Mouse (Mus musculus): Measurements from ENCODE around the gene Vmn1r215. TPM values are rescaled to one million over a fixed set of nuclear protein-coding genes. Genes with fewer than 3 reads are reported as not detected.
"Not testable (repeated sequence)": the region's sequence is repeated elsewhere in the genome, so short reads cannot be mapped to it uniquely, and the experiment has no call there.

Vmn1r215 gene
- polyA plus RNA-seq (2015; fragmentation: Nextera tagmentation; extraction: Ambion mirVana): not detected in 2 replicates

GRCm38 (mm10) chr13:23067725-23068124, at the start of gene Vmn1r215:
Gene Vmn1r215, plus strand, starts transcription at chr13:23068025.
- Histone ChIP-seq H3K36me3 (ENCODE audit: control insufficient read depth, insufficient read depth) (no peaks in the 10 kb centered on the region), H3K4me3 (replicated peaks; ENCODE audit: low read length) (no peak within 1 kb of the TSS), H3K27ac (ENCODE audit: low read length) (no peak within 1 kb of the TSS), H3K9ac (replicated peaks; ENCODE audit: low read depth, low read length) (no peak within 1 kb of the TSS), H3K27me3 (replicated peaks; ENCODE audit: control insufficient read depth, insufficient read depth, low read length) (no peaks in the 10 kb centered on the region), H3K9me3 (ENCODE audit: control insufficient read depth, low read length) (no peaks in the 10 kb centered on the region), H3K4me2 (ENCODE audit: low read length) (no peak within 1 kb of the TSS), H3K4me1 (replicated peaks; ENCODE audit: control insufficient read depth, insufficient read depth, low read length) (no peaks in the 10 kb centered on the region)
- 85% methylated on average over 1 of the region's 1 CpGs for WGBS
- no peak for ATAC-seq

DNA sequence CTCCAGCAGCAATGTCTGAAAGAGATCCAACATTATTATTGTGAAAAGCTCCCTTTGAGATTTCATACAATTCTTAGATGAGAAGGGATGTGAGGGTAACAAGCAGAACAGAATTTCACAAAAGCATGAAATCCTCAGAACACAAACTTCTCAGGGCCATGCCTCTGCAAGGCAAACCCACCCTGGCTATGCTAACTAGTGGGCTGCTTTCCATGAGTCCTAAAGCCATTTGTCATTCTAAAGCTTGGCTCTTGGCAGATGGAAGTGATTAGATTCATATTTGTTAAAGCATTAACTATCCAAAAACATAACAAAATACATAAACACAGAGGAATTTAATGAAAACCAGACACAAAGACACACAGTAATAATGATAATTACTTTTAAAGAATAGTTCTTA, 49.7 kb upstream of the Vmn1r215 start:
- H3K9me3 ChIP-seq (ENCODE audit: control insufficient read depth, low read length): no peaks in the 10 kb centered on the region
- H3K27me3 ChIP-seq (replicated peaks; ENCODE audit: control insufficient read depth, insufficient read depth, low read length): no peaks in the 10 kb centered on the region
- no peak for ATAC-seq
- no peak overlapping the region for H3K27ac ChIP-seq (ENCODE audit: low read length)
- H3K36me3 ChIP-seq (ENCODE audit: control insufficient read depth, insufficient read depth): no peaks in the 10 kb centered on the region
- H3K9ac ChIP-seq (replicated peaks; ENCODE audit: low read depth, low read length): no peak overlapping the region
- H3K4me3 ChIP-seq (replicated peaks; ENCODE audit: low read length): no peak overlapping the region
- H3K4me1 ChIP-seq (replicated peaks; ENCODE audit: control insufficient read depth, insufficient read depth, low read length): no peaks in the 10 kb centered on the region
- no peak overlapping the region for H3K4me2 ChIP-seq (ENCODE audit: low read length)

DNA sequence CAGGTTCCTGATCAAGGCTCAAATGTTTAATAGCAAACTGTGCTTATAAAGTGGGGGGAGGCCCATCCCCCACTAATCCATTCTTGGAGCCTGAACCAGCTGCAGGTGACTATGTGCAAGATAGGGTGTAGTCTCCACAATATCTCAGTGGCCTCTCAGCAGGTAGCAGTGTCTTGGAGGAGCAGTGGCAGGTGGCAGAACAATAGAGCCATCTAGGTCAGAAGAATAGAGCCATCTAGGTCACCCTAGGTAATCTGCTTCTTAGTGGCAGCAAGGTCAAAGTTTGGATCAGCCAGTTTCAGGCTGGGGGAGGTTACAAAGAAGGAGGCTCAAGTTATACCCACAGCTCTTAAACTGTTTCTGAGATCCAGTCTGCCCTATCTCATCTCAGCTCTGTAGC, 43.0 kb upstream of the Vmn1r215 start:
- Histone ChIP-seq H3K36me3 (ENCODE audit: control insufficient read depth, insufficient read depth) (no peaks in the 10 kb centered on the region), H3K4me1 (replicated peaks; ENCODE audit: control insufficient read depth, insufficient read depth, low read length) (no peaks in the 10 kb centered on the region), H3K9ac (replicated peaks; ENCODE audit: low read depth, low read length) (no peak overlapping the region), H3K4me3 (replicated peaks; ENCODE audit: low read length) (no peak overlapping the region), H3K27me3 (replicated peaks; ENCODE audit: control insufficient read depth, insufficient read depth, low read length) (no peaks in the 10 kb centered on the region), H3K27ac (ENCODE audit: low read length) (no peak overlapping the region), H3K9me3 (ENCODE audit: control insufficient read depth, low read length) (no peaks in the 10 kb centered on the region), H3K4me2 (ENCODE audit: low read length) (no peak overlapping the region)
- ATAC-seq: no peak

- no peak within 1 kb of the TSS for H3K27ac ChIP-seq (ENCODE audit: low read length)
- 89% methylated on average over 3 of the region's 3 CpGs for WGBS
- no peaks in the 10 kb centered on the region for H3K9me3 ChIP-seq (ENCODE audit: control insufficient read depth, low read length)
- H3K9ac ChIP-seq (replicated peaks; ENCODE audit: low read depth, low read length): no peak within 1 kb of the TSS
- no peak within 1 kb of the TSS for H3K4me2 ChIP-seq (ENCODE audit: low read length)
- ATAC-seq: no peak
- H3K4me1 ChIP-seq (replicated peaks; ENCODE audit: control insufficient read depth, insufficient read depth, low read length): no peaks in the 10 kb centered on the region
- H3K36me3 ChIP-seq (ENCODE audit: control insufficient read depth, insufficient read depth): no peaks in the 10 kb centered on the region
- no peak within 1 kb of the TSS for H3K4me3 ChIP-seq (replicated peaks; ENCODE audit: low read length)
- no peaks in the 10 kb centered on the region for H3K27me3 ChIP-seq (replicated peaks; ENCODE audit: control insufficient read depth, insufficient read depth, low read length)
Measured at GRCm38 (mm10) chr13:23030118-23030517, 37.7 kb upstream of the Vmn1r215 start, which contains the start of gene Vmn1r214. Gene Vmn1r214, plus strand, starts transcription at chr13:23030418.

- Histone ChIP-seq H3K27ac (ENCODE audit: low read length) (no peak overlapping the region), H3K4me2 (ENCODE audit: low read length) (no peak overlapping the region), H3K9ac (replicated peaks; ENCODE audit: low read depth, low read length) (no peak overlapping the region), H3K9me3 (ENCODE audit: control insufficient read depth, low read length) (no peaks in the 10 kb centered on the region), H3K4me3 (replicated peaks; ENCODE audit: low read length) (no peak overlapping the region), H3K27me3 (replicated peaks; ENCODE audit: control insufficient read depth, insufficient read depth, low read length) (no peaks in the 10 kb centered on the region), H3K36me3 (ENCODE audit: control insufficient read depth, insufficient read depth) (no peaks in the 10 kb centered on the region), H3K4me1 (replicated peaks; ENCODE audit: control insufficient read depth, insufficient read depth, low read length) (no peaks in the 10 kb centered on the region)
- WGBS: 61% methylated on average over 1 of the region's 1 CpGs
- no peak for ATAC-seq
Measured at GRCm38 (mm10) chr13:23057778-23058177, 10.0 kb upstream of the Vmn1r215 start.

DNA sequence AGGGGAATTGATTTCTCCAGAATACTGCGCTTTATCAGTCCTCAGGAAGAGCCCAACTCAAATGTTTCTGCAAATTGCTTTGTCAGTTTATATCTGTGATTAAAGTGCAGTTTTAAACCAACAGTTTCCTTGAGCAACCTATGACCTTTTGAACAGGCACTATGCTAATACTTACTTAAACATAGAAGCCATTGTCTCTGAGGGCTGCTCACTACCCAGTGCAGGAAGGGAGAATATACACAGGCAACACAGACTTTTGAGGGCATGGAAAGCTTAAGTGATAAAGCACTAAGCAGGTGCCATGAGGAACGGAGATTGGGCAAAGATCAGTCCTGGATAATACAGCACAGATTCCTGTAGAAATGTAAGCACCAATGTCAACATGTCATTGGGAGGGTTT, 1.5 kb downstream of the Vmn1r215 start:
- Histone ChIP-seq H3K36me3 (ENCODE audit: control insufficient read depth, insufficient read depth) (no peaks in the 10 kb centered on the region), H3K27ac (ENCODE audit: low read length) (no peak overlapping the region), H3K4me1 (replicated peaks; ENCODE audit: control insufficient read depth, insufficient read depth, low read length) (no peaks in the 10 kb centered on the region), H3K4me3 (replicated peaks; ENCODE audit: low read length) (no peak overlapping the region), H3K27me3 (replicated peaks; ENCODE audit: control insufficient read depth, insufficient read depth, low read length) (no peaks in the 10 kb centered on the region), H3K9me3 (ENCODE audit: control insufficient read depth, low read length) (no peaks in the 10 kb centered on the region), H3K4me2 (ENCODE audit: low read length) (no peak overlapping the region), H3K9ac (replicated peaks; ENCODE audit: low read depth, low read length) (no peak overlapping the region)
- no peak for ATAC-seq
- 85% methylated on average over 2 of the region's 2 CpGs for WGBS

DNA sequence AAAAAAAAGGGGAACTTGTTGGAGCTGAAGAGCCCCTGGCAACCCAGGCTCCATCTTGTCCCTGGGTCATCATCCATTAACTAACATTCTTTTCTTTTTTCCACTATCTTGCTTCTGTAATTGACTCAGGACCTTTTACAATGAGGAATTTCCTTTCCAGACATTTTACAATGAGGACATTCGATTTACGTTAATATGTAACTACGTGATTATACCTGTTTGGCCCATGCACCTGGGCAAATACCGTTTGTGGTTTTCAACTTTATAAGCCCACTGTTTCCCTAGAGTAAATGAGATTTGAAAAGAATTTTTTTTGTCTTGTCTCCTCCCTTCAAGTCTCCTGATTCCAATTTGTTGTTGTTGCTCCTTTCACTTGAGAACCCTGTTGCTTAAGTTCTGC, 26.6 kb downstream of the Vmn1r215 start:
- Histone ChIP-seq H3K27ac (ENCODE audit: low read length) (no peak overlapping the region), H3K36me3 (ENCODE audit: control insufficient read depth, insufficient read depth) (no peaks in the 10 kb centered on the region), H3K9ac (replicated peaks; ENCODE audit: low read depth, low read length) (no peak overlapping the region), H3K4me1 (replicated peaks; ENCODE audit: control insufficient read depth, insufficient read depth, low read length) (no peaks in the 10 kb centered on the region), H3K27me3 (replicated peaks; ENCODE audit: control insufficient read depth, insufficient read depth, low read length) (no peaks in the 10 kb centered on the region), H3K4me3 (replicated peaks; ENCODE audit: low read length) (no peak overlapping the region), H3K9me3 (ENCODE audit: control insufficient read depth, low read length) (no peaks in the 10 kb centered on the region), H3K4me2 (ENCODE audit: low read length) (no peak overlapping the region)
- no peak for ATAC-seq
- 98% methylated on average over 4 of the region's 4 CpGs for WGBS

DNA sequence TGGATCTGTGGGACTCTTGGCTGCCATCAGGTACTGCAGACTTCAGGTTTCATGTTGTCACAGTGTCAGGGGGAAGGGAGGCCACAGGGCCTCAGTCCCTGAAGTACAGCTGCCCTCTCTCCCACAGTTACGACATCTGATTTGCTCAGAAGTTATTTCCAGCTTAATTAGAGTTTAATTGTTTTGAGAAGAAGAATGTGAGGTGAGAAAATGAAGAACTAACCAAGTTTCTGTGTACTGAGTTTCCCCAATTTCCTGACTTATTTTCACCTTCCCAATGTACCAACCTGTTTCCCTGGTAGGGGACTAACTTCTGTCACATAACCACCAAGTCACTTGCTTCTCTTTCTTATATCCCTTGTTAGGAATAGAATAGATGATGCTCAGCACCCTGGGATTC, 50.3 kb downstream of the Vmn1r215 start, which contains the start of gene Vmn1r217:
Gene Vmn1r217, minus strand, starts transcription at position 101 of the 400 bp plus-strand sequence.
- H3K27ac ChIP-seq (ENCODE audit: low read length); H3K4me3 ChIP-seq (replicated peaks; ENCODE audit: low read length); H3K4me2 ChIP-seq (ENCODE audit: low read length); H3K9me3 ChIP-seq (ENCODE audit: control insufficient read depth, low read length); H3K36me3 ChIP-seq (ENCODE audit: control insufficient read depth, insufficient read depth); ATAC-seq; H3K27me3 ChIP-seq (replicated peaks; ENCODE audit: control insufficient read depth, insufficient read depth, low read length); H3K9ac ChIP-seq (replicated peaks; ENCODE audit: low read depth, low read length); H3K4me1 ChIP-seq (replicated peaks; ENCODE audit: control insufficient read depth, insufficient read depth, low read length): not testable (repeated sequence)
- WGBS: 62% methylated on average over 1 of the region's 1 CpGs

- Histone ChIP-seq H3K4me3 (replicated peaks; ENCODE audit: low read length) (no peak overlapping the region), H3K27ac (ENCODE audit: low read length) (no peak overlapping the region), H3K36me3 (ENCODE audit: control insufficient read depth, insufficient read depth) (no peaks in the 10 kb centered on the region), H3K4me2 (ENCODE audit: low read length) (no peak overlapping the region), H3K4me1 (replicated peaks; ENCODE audit: control insufficient read depth, insufficient read depth, low read length) (no peaks in the 10 kb centered on the region), H3K9ac (replicated peaks; ENCODE audit: low read depth, low read length) (no peak overlapping the region), H3K27me3 (replicated peaks; ENCODE audit: control insufficient read depth, insufficient read depth, low read length) (no peaks in the 10 kb centered on the region), H3K9me3 (ENCODE audit: control insufficient read depth, low read length) (no peaks in the 10 kb centered on the region)
- ATAC-seq: no peak
- WGBS: 90% methylated on average over 2 of the region's 2 CpGs
Measured at GRCm38 (mm10) chr13:23120611-23121010, 52.8 kb downstream of the Vmn1r215 start.

Measured in forebrain, embryonic 16.5 days (tissue).